Mouse (Mus musculus): Measurements from ENCODE around the gene Dusp14.

- TF ChIP-seq CTCF (IDR thresholded peaks at IDR 0.05; ENCODE audit: insufficient read depth, low read depth, low read length), result no peak
- no peak for TF ChIP-seq POLR2A (IDR thresholded peaks at IDR 0.05; ENCODE audit: insufficient read depth, low read depth, low read length)
Observed at GRCm38 (mm10) chr11:84116221-84116620, 47.2 kb upstream of the Dusp14 start.
